Mouse (Mus musculus): Measurements from ENCODE around the gene Clec11a. TPM values are rescaled to one million over a fixed set of nuclear protein-coding genes. Genes with fewer than 3 reads are reported as not detected.

Clec11a gene
- polyA plus RNA-seq, 1 experiment from 2014 or later = 1.6 TPM

- Histone ChIP-seq H3K27me3 (ENCODE audit: insufficient read depth, low read length) (no peaks in the 10 kb centered on the region), H3K4me2 (ENCODE audit: low read depth, low read length) (no peak overlapping the region), H3K4me1 (ENCODE audit: insufficient read depth) (no peaks in the 10 kb centered on the region), H3K27ac (ENCODE audit: low read depth) (no peak overlapping the region), H3K9me3 (ENCODE audit: low read length) (no peaks in the 10 kb centered on the region), H3K36me3 (replicated peaks; ENCODE audit: insufficient read depth, low read length) (no peaks in the 10 kb centered on the region), H3K9ac (replicated peaks) (no peak overlapping the region), H3K4me3 (ENCODE audit: low read depth, low read length) (no peak overlapping the region)
- ATAC-seq = no peak
- 63% methylated on average over 4 of the region's 4 CpGs for WGBS (ENCODE audit: insufficient replicate concordance)
- TF ChIP-seq CTCF (IDR thresholded peaks at IDR 0.05; ENCODE audit: low read depth) = no peak
- TF ChIP-seq EP300 (IDR thresholded peaks at IDR 0.05; ENCODE audit: low read depth) = no peak
- DNase-seq = no peak
Measured at GRCm38 (mm10) chr7:44290986-44291385, 15.7 kb downstream of the Clec11a start.

GRCm38 (mm10) chr7:44287760-44288159 is 18.9 kb downstream of the Clec11a start:
- ATAC-seq (no peak), DNase-seq (no peak)
- Histone ChIP-seq H3K9ac (replicated peaks) (no peak overlapping the region), H3K4me3 (ENCODE audit: low read depth, low read length) (no peak overlapping the region), H3K4me1 (ENCODE audit: insufficient read depth) (no peaks in the 10 kb centered on the region), H3K9me3 (ENCODE audit: low read length) (no peaks in the 10 kb centered on the region), H3K36me3 (replicated peaks; ENCODE audit: insufficient read depth, low read length) (no peaks in the 10 kb centered on the region), H3K27me3 (ENCODE audit: insufficient read depth, low read length) (no peaks in the 10 kb centered on the region), H3K27ac (ENCODE audit: low read depth) (no peak overlapping the region), H3K4me2 (ENCODE audit: low read depth, low read length) (no peak overlapping the region)
- no peak for TF ChIP-seq EP300 (IDR thresholded peaks at IDR 0.05; ENCODE audit: low read depth)
- TF ChIP-seq CTCF (IDR thresholded peaks at IDR 0.05; ENCODE audit: low read depth) = no peak
- 44% methylated on average over 7 of the region's 7 CpGs for WGBS (ENCODE audit: insufficient replicate concordance)

- TF ChIP-seq EP300 (IDR thresholded peaks at IDR 0.05; ENCODE audit: low read depth) (no peak), CTCF (IDR thresholded peaks at IDR 0.05; ENCODE audit: low read depth) (no peak)
- Histone ChIP-seq H3K27ac (ENCODE audit: low read depth) (no peak overlapping the region), H3K4me1 (ENCODE audit: insufficient read depth) (no peaks in the 10 kb centered on the region), H3K9ac (replicated peaks) (no peak overlapping the region), H3K4me2 (ENCODE audit: low read depth, low read length) (no peak overlapping the region), H3K4me3 (ENCODE audit: low read depth, low read length) (no peak overlapping the region), H3K9me3 (ENCODE audit: low read length) (no peaks in the 10 kb centered on the region), H3K27me3 (ENCODE audit: insufficient read depth, low read length) (no peaks in the 10 kb centered on the region), H3K36me3 (replicated peaks; ENCODE audit: insufficient read depth, low read length) (no peaks in the 10 kb centered on the region)
- ATAC-seq = no peak
- no peak for DNase-seq
- 73% methylated on average over 7 of the region's 7 CpGs for WGBS (ENCODE audit: insufficient replicate concordance)
Measured at GRCm38 (mm10) chr7:44281586-44281985, 25.1 kb downstream of the Clec11a start.

- ATAC-seq (no peak), DNase-seq (no peak)
- Histone ChIP-seq H3K4me2 (ENCODE audit: low read depth, low read length) (no peak overlapping the region), H3K4me1 (ENCODE audit: insufficient read depth) (no peaks in the 10 kb centered on the region), H3K9me3 (ENCODE audit: low read length) (no peaks in the 10 kb centered on the region), H3K27me3 (ENCODE audit: insufficient read depth, low read length) (no peaks in the 10 kb centered on the region), H3K27ac (ENCODE audit: low read depth) (no peak overlapping the region), H3K36me3 (replicated peaks; ENCODE audit: insufficient read depth, low read length) (no peaks in the 10 kb centered on the region), H3K9ac (replicated peaks) (no peak overlapping the region), H3K4me3 (ENCODE audit: low read depth, low read length) (no peak overlapping the region)
- TF ChIP-seq CTCF (IDR thresholded peaks at IDR 0.05; ENCODE audit: low read depth) (no peak), EP300 (IDR thresholded peaks at IDR 0.05; ENCODE audit: low read depth) (no peak)
- WGBS (ENCODE audit: insufficient replicate concordance) = 16% methylated on average over 1 of the region's 1 CpGs
Measured at GRCm38 (mm10) chr7:44280959-44281358, 25.7 kb downstream of the Clec11a start.

GRCm38 (mm10) chr7:44277250-44277622 is 29.5 kb downstream of the Clec11a start:
- Histone ChIP-seq H3K27ac (ENCODE audit: low read depth) (no peak overlapping the region), H3K9me3 (ENCODE audit: low read length) (no peaks in the 10 kb centered on the region), H3K27me3 (ENCODE audit: insufficient read depth, low read length) (peaks cover 3% of the 10 kb centered on the region; the same call in 1 of the 2 replicates), H3K4me3 (ENCODE audit: low read depth, low read length) (no peak overlapping the region), H3K4me1 (ENCODE audit: insufficient read depth) (no peaks in the 10 kb centered on the region), H3K9ac (replicated peaks) (no peak overlapping the region), H3K36me3 (replicated peaks; ENCODE audit: insufficient read depth, low read length) (no peaks in the 10 kb centered on the region), H3K4me2 (ENCODE audit: low read depth, low read length) (no peak overlapping the region)
- no peak for ATAC-seq
- TF ChIP-seq EP300 (IDR thresholded peaks at IDR 0.05; ENCODE audit: low read depth) = no peak
- TF ChIP-seq CTCF (IDR thresholded peaks at IDR 0.05; ENCODE audit: low read depth) = peak; percentile 56
- 47% methylated on average over 2 of the region's 2 CpGs for WGBS (ENCODE audit: insufficient replicate concordance)
- peak; percentile 35 for DNase-seq

GRCm38 (mm10) chr7:44276461-44277249 is 30.0 kb downstream of the Clec11a start:
- ATAC-seq = no peak
- H3K27ac ChIP-seq (ENCODE audit: low read depth) = no peak overlapping the region
- WGBS (ENCODE audit: insufficient replicate concordance) = 72% methylated on average over 8 of the region's 10 CpGs

More at GRCm38 (mm10) chr7:44276461-44277249, 30.0 kb downstream of the Clec11a start:
- H3K4me1 ChIP-seq (ENCODE audit: insufficient read depth) = no peaks in the 10 kb centered on the region
- H3K4me2 ChIP-seq (ENCODE audit: low read depth, low read length) = no peak overlapping the region
- TF ChIP-seq EP300 (IDR thresholded peaks at IDR 0.05; ENCODE audit: low read depth) (no peak), CTCF (IDR thresholded peaks at IDR 0.05; ENCODE audit: low read depth) (no peak)
- H3K36me3 ChIP-seq (replicated peaks; ENCODE audit: insufficient read depth, low read length) = no peaks in the 10 kb centered on the region
- H3K27me3 ChIP-seq (ENCODE audit: insufficient read depth, low read length) = peaks cover 3% of the 10 kb centered on the region; the same call in 1 of the 2 replicates
- H3K4me3 ChIP-seq (ENCODE audit: low read depth, low read length) = no peak overlapping the region
- no peaks in the 10 kb centered on the region for H3K9me3 ChIP-seq (ENCODE audit: low read length)
- DNase-seq = no peak
- H3K9ac ChIP-seq (replicated peaks) = no peak overlapping the region

Data from liver, postnatal 0 days (tissue).